Mouse (Mus musculus) stomach, embryonic 16.5 days (tissue): ENCODE data around the gene Prss12. TPM values are rescaled to one million over a fixed set of nuclear protein-coding genes. Genes with fewer than 3 reads are reported as not detected.

Source experiments
- ATAC-seq: fragments of 200-750 bp; cut with Nextera tagmentation; 2 replicates; pipeline ENCODE4 v1.8.0; 2017; ENCODE audit warnings: moderate number of reproducible peaks, moderate TSS enrichment; ENCODE audit not compliant: insufficient read depth, low FRiP score
- H3K27ac ChIP-seq: fragments of 300-500 bp; sonication (generic); 2 replicates; pipeline ENCODE4 v1.5.1; 2014; ENCODE audit warnings: low read length
- H3K27me3 ChIP-seq: fragments of 300-500 bp; sonication (generic); 2 replicates; pipeline ENCODE4 v1.6.1; 2014; ENCODE audit warnings: low read length, control low read depth, mixed read lengths; ENCODE audit not compliant: control insufficient read depth, insufficient read depth
- H3K36me3 ChIP-seq: fragments of 300-500 bp; sonication (generic); 2 replicates; pipeline ENCODE4 v1.6.1; 2014; ENCODE audit warnings: low read length; ENCODE audit not compliant: control insufficient read depth, insufficient read depth
- H3K4me1 ChIP-seq: fragments of 300-500 bp; sonication (generic); 2 replicates; pipeline ENCODE4 v1.6.1; 2014; ENCODE audit warnings: low read length, control low read depth, mixed read lengths; ENCODE audit not compliant: control insufficient read depth, insufficient read depth
- H3K4me2 ChIP-seq: fragments of 300-500 bp; sonication (generic); 2 replicates; pipeline ENCODE4 v1.6.1; 2014; ENCODE audit warnings: low read depth, low read length, mixed read lengths
- H3K4me3 ChIP-seq: fragments of 300-500 bp; sonication (generic); replicated peaks from 2 replicates; pipeline ENCODE4 v1.5.1; 2014; ENCODE audit warnings: mild to moderate bottlenecking, low read length
- H3K9ac ChIP-seq: fragments of 300-500 bp; sonication (generic); 2 replicates; pipeline ENCODE4 v1.6.1; 2014; ENCODE audit warnings: low read length
- H3K9me3 ChIP-seq: fragments of 300-500 bp; sonication (generic); replicated peaks from 2 replicates; pipeline ENCODE4 v1.6.1; 2016; ENCODE audit warnings: low read length, control low read depth; ENCODE audit not compliant: control insufficient read depth
- WGBS: fragments of 180-500 bp; shearing (Covaris S2); extraction: QIAGEN DNeasy Blood & Tissue Kit; methylation state at CpG from one replicate; pipeline ENCODE4 v1.1.7; 2014; 5-methylcytosine and 5-hydroxymethylcytosine counted together
- polyA plus RNA-seq: library from polyadenylated mRNA; unstranded; fragments of >200 nt; fragmentation: Nextera tagmentation; extraction: Ambion mirVana; gene quantifications from 2 replicates; pipeline ENCODE4 v1.2.1, GENCODE M21; 2015

Gene Prss12
- polyA plus RNA-seq, 1 experiment from 2014 or later = 3.3 TPM

DNA sequence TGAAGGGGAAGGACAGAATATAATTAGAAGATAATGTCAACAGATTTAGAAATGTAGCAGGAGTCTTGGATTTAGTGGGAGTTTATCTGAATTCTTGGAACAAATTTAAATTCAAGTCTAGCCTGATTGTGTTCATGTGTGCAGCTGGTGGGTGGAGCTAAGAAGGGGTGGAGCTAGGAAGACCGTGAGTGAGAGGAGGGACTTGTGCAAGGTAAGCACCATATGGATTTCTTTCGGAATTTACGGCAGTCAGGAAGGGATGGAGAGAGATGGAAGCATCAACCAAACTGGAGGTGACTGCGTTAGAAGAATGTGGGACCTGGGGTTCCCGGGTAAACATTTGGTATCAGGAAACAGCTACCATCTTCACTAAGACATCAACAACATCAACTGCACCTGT lies 68.2 kb downstream of the Prss12 start:
- Histone ChIP-seq H3K4me3 (no peak overlapping the region), H3K9me3 (no peaks in the 10 kb centered on the region), H3K9ac (no peak overlapping the region), H3K4me2 (no peak overlapping the region), H3K27ac (no peak overlapping the region), H3K27me3 (no peaks in the 10 kb centered on the region), H3K4me1 (no peaks in the 10 kb centered on the region), H3K36me3 (no peaks in the 10 kb centered on the region)
- ATAC-seq = no peak
- 42% methylated on average over 5 of the region's 5 CpGs for WGBS

DNA sequence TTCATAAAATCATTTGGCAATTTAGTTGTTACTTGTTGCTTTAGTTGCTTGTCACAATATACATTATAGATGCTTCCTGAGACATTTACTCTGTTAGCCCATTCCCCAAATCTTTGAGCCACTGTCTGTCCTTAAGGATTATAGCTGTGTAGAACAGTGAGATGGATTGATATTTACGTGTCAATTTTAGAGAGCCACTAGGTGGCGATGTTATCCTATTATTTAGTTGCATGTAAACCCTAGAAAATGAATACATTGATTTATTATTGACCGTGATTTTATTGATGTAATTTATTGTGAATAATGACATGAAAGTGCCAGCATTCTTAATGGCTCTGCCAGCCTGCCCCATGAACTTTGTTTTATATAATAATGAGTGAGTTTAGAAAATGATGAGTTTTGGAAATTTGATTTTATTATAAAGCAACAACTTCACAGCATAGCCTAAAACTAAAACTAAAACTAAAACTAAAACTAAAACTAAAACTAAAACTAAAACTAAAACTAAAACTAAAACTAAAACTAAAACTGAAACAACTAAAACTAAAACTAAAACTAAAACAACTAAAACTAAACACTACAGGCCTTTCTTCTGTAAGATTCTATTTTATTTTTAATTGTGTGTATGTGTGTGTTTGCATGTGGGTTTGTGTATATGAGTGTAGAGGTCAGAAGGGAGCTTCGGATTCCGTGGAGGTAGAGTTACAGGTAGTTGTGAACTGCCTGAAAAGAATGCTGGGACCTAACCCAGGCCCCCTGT lies 69.1 kb downstream of the Prss12 start:
- no peak for ATAC-seq
- WGBS = 17% methylated on average over 5 of the region's 5 CpGs

DNA sequence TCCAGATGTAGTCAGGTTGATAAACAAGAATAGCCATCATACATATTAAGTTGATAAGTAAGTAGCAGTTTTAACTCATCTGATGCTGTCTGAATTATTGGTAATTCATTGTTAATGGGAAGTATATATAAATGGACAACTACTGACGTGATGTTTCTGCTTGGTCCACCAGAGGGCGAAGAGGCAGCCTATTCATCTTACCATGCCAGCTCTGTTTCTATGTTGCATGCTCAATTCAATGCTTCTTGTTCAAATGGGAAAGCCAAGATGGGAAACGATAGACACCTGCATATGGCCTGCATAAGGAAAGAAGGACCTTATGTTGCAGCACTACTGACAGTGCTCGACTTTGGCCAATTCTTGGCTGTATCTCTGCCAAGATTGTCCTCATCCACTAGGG lies 70.1 kb downstream of the Prss12 start:
- 28% methylated on average over 4 of the region's 4 CpGs for WGBS
- H3K9me3 ChIP-seq = no peaks in the 10 kb centered on the region
- H3K27ac ChIP-seq = no peak overlapping the region
- H3K27me3 ChIP-seq = no peaks in the 10 kb centered on the region
- ATAC-seq = no peak
- no peaks in the 10 kb centered on the region for H3K4me1 ChIP-seq
- H3K4me3 ChIP-seq = no peak overlapping the region
- no peak overlapping the region for H3K9ac ChIP-seq
- H3K36me3 ChIP-seq = no peaks in the 10 kb centered on the region
- H3K4me2 ChIP-seq = no peak overlapping the region

More for the DNA sequence above, 69.1 kb downstream of the Prss12 start:
- H3K36me3 ChIP-seq = no peaks in the 10 kb centered on the region
- H3K27me3 ChIP-seq = no peaks in the 10 kb centered on the region
- no peak overlapping the region for H3K4me2 ChIP-seq
- H3K4me1 ChIP-seq = no peaks in the 10 kb centered on the region
- H3K9ac ChIP-seq = no peak overlapping the region
- H3K9me3 ChIP-seq = no peaks in the 10 kb centered on the region
- H3K4me3 ChIP-seq = no peak overlapping the region
- H3K27ac ChIP-seq = no peak overlapping the region

DNA sequence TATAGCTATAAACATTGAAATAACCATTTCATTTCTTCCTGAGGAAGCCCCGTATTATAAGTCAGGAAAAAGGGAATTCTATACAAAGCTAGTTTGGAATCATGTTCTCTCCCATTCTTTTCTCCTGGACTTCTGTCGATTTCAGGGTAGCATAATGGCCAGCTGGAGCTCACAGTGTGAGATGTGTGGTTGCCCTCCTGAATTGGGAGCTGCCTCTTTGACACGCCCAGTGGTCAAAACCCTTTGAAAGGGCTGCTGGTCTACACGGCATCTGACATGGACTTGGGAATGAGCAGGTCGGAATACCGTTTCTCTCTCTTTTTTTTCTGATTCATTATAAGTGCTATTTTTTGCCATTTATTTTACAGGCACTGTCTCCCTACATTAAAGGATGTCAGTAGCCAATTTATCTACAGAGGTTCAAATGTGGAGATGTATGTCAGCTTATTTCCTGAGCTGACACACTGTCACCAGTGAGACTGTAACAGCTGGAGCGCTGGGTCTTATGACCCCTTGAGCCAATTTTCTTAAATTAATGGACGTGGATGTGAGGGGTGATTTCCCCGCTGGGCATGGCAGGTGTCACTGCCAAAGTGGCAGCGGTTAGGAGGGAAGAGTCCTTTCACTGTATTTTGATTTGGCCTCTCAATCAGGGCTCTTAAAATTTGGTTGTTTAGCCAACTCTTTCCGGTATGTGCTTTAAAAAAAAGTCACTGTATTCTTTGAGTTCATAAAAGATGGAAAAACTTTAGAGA lies 79.8 kb downstream of the Prss12 start:
- ATAC-seq = no peak
- Histone ChIP-seq H3K4me1 (no peaks in the 10 kb centered on the region), H3K27ac (no peak overlapping the region), H3K9me3 (no peaks in the 10 kb centered on the region), H3K36me3 (no peaks in the 10 kb centered on the region), H3K27me3 (no peaks in the 10 kb centered on the region), H3K4me3 (no peak overlapping the region), H3K4me2 (no peak overlapping the region), H3K9ac (no peak overlapping the region)
- 71% methylated on average over 11 of the region's 11 CpGs for WGBS

DNA sequence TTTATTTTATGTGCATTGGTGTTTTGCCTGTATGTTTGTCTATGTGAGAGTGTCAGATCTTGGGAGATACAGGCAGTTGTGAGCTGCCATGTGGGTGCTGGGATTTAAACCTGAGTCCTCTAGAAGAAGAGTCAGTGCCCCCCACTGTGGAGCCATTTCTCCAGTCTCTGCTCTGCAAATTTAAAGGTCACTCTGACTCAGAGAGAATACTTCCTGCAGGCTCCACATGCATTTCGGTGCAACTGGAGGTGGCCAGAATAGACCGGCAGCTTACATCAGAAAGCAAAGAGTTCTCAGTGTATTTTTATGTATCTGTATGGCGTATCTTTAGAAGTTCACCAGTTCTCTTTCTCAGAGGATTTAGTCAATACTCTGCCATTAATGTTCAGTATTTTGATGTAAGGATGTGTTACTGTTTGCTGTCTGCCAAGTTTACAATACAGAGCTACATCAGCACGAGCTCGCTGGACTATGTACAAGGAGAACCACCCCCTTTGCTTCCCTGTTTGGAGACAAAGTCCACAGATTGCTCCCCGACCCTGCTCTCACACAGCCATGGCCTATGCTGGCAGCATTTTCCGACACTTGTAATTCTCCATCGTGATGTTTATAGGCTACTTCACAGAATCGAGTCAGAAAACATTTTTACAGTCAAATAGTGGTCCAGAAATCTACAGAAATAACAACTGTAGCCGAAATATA lies 81.2 kb downstream of the Prss12 start:
- WGBS = 64% methylated on average over 10 of the region's 10 CpGs

DNA sequence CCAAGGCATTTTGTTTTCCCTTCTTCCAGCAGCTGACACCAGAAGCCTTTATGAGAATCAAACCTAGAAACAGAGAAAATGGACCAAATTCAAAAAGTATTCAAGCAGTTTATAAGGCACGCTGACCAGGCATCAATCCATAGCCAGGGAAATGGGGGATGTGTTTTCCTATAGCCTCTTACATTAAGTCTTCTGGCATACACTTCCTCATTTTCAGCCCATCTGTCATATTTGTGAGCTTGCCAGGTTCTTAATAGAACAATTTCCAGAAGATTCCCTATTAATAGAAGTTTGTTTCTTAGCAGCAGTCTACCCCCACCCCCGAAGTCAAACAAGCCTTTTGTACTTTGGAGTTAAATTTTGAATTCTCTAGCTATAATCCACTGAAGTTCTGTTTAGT lies 84.4 kb downstream of the Prss12 start:
- H3K36me3 ChIP-seq = no peaks in the 10 kb centered on the region
- H3K9ac ChIP-seq = no peak overlapping the region
- 51% methylated on average over 2 of the region's 2 CpGs for WGBS
- H3K4me2 ChIP-seq = no peak overlapping the region
- H3K27ac ChIP-seq = no peak overlapping the region
- no peaks in the 10 kb centered on the region for H3K27me3 ChIP-seq
- ATAC-seq = no peak
- H3K9me3 ChIP-seq = no peaks in the 10 kb centered on the region
- H3K4me3 ChIP-seq = no peak overlapping the region
- H3K4me1 ChIP-seq = no peaks in the 10 kb centered on the region

More for the DNA sequence above, 81.2 kb downstream of the Prss12 start:
- H3K9ac ChIP-seq = no peak overlapping the region
- H3K36me3 ChIP-seq = no peaks in the 10 kb centered on the region
- H3K27me3 ChIP-seq = no peaks in the 10 kb centered on the region
- no peak for ATAC-seq
- no peaks in the 10 kb centered on the region for H3K4me1 ChIP-seq
- no peaks in the 10 kb centered on the region for H3K9me3 ChIP-seq
- no peak overlapping the region for H3K4me2 ChIP-seq
- no peak overlapping the region for H3K27ac ChIP-seq
- no peak overlapping the region for H3K4me3 ChIP-seq

DNA sequence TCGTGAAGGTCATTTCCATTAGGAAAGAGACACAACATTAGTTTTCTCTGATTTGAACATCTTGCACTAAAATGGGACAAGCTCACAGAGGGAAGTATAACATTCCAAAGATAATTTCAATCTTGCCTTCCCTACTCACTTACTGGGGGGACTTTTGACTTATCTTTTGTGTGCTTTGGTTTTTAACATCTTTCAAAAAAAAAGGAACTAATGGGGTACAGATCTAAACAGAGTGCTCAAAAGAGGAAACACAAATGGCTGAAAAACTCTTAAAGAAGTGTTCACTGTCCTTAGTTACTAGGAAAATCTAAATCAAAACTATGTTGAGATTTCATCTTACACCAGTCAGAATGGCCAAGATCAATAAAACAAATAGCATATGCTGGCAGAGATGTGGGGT lies 90.6 kb downstream of the Prss12 start:
- H3K27ac ChIP-seq = no peak overlapping the region
- no peak overlapping the region for H3K9ac ChIP-seq
- ATAC-seq = no peak
- no peaks in the 10 kb centered on the region for H3K9me3 ChIP-seq
- H3K4me2 ChIP-seq = no peak overlapping the region
- H3K4me3 ChIP-seq = no peak overlapping the region
- H3K4me1 ChIP-seq = no peaks in the 10 kb centered on the region
- WGBS = 81% methylated on average over 1 of the region's 1 CpGs
- H3K27me3 ChIP-seq = no peaks in the 10 kb centered on the region
- no peaks in the 10 kb centered on the region for H3K36me3 ChIP-seq

DNA sequence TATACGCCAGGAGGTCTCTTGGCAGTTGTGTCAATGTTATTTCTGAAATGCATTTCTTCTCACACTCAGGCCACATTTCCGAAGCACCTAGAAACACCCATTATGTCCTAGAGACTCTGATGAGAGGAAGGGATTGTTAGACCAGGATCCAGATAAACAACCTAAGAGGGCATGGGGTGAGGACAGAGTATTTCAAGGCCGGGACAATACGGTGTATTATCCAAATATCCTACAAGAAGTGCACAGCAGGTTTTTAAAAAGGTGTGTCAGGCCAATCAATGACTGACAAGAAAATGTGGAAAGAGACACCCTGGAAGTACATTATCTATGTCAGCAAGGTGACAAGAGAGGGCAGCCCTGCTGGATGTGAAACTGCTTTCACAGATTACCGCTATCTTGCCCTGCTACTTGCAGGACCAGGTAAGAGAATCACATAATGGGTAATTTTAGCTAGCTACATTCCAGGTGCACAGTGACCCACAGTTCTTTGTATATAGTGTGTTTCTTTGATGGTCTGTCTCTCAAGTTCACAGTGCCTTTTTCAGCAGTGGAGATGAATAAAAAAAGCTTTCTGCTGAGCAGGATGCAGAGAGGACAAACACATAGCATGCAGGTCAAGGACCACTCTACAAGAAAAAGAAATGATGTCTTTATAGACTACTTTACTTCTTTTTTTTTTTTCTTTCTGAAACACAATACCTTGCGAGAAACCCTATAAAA lies 97.0 kb downstream of the Prss12 start:
- 66% methylated on average over 6 of the region's 6 CpGs for WGBS
- H3K9ac ChIP-seq = no peak overlapping the region
- ATAC-seq = no peak

More for the DNA sequence above, 97.0 kb downstream of the Prss12 start:
- Histone ChIP-seq H3K4me2 (no peak overlapping the region), H3K27me3 (no peaks in the 10 kb centered on the region), H3K36me3 (no peaks in the 10 kb centered on the region), H3K4me3 (no peak overlapping the region), H3K27ac (no peak overlapping the region), H3K4me1 (no peaks in the 10 kb centered on the region), H3K9me3 (no peaks in the 10 kb centered on the region)
